Mouse (Mus musculus) kidney, postnatal 0 days (tissue): ENCODE measurements around the gene Vmn1r163. TPM values are rescaled to one million over a fixed set of nuclear protein-coding genes. Genes with fewer than 3 reads are reported as not detected.
"Not testable (repeated sequence)": the region's sequence is repeated elsewhere in the genome, so short reads cannot be mapped to it uniquely, and the experiment has no call there.

Source experiments
- ATAC-seq: fragments of 200-750 bp; cut with Nextera tagmentation; replicated peaks from 2 replicates; pipeline ENCODE4 v1.8.0; 2017; ENCODE audit warnings: low read depth, moderate number of reproducible peaks, moderate TSS enrichment, moderate library complexity; ENCODE audit not compliant: low FRiP score
- DNase-seq: peaks from one replicate; pipeline ENCODE4 v3.0.0-alpha.2; 2016; ENCODE audit warnings: low spot score
- H3K27ac ChIP-seq: fragments of 300-500 bp; sonication (generic); 2 replicates; pipeline ENCODE4 v1.5.1; 2014; ENCODE audit warnings: mild to moderate bottlenecking
- H3K27me3 ChIP-seq: fragments of 300-500 bp; sonication (generic); 2 replicates; pipeline ENCODE4 v1.6.1; 2014; ENCODE audit warnings: low read length, mixed read lengths; ENCODE audit not compliant: insufficient read depth
- H3K36me3 ChIP-seq: fragments of 300-500 bp; sonication (generic); 2 replicates; pipeline ENCODE4 v1.6.1; 2014; ENCODE audit warnings: low read length, mixed read lengths; ENCODE audit not compliant: insufficient read depth
- H3K4me1 ChIP-seq: fragments of 300-500 bp; sonication (generic); replicated peaks from 2 replicates; pipeline ENCODE4 v1.6.1; 2014; ENCODE audit warnings: antibody characterized with exemption, low read length, mixed read lengths; ENCODE audit not compliant: insufficient read depth
- H3K4me2 ChIP-seq: fragments of 300-500 bp; sonication (generic); 2 replicates; pipeline ENCODE4 v1.6.1; 2014; ENCODE audit warnings: mild to moderate bottlenecking, low read length, moderate library complexity, mixed read lengths
- H3K4me3 ChIP-seq: fragments of 300-500 bp; sonication (generic); replicated peaks from 2 replicates; pipeline ENCODE4 v1.5.1; 2014; ENCODE audit warnings: low read depth, low read length
- H3K9ac ChIP-seq: fragments of 300-500 bp; sonication (generic); 2 replicates; pipeline ENCODE4 v1.6.1; 2014; ENCODE audit warnings: low read depth, low read length
- H3K9me3 ChIP-seq: fragments of 300-500 bp; sonication (generic); replicated peaks from 2 replicates; pipeline ENCODE4 v1.6.1; 2016; ENCODE audit warnings: low read length, inconsistent platforms, mixed read lengths
- WGBS: fragments of 180-500 bp; shearing (Covaris S2); extraction: QIAGEN DNeasy Blood & Tissue Kit; methylation state at CpG from one replicate; pipeline ENCODE4 v1.1.7; 2014; 5-methylcytosine and 5-hydroxymethylcytosine counted together
- polyA plus RNA-seq: library from polyadenylated mRNA; unstranded; fragments of >200 nt; fragmentation: Nextera tagmentation; extraction: Ambion mirVana; gene quantifications from 2 replicates; pipeline ENCODE4 v1.2.1, GENCODE M21; 2015

The Vmn1r163 gene
- not detected in 2 replicates for polyA plus RNA-seq

GRCm38 (mm10) chr7:23055240-23055639 is at the start of gene Vmn1r163:
Gene Vmn1r163, plus strand, starts transcription at chr7:23055540.
- not testable (repeated sequence) for H3K9ac ChIP-seq, H3K27ac ChIP-seq, H3K36me3 ChIP-seq, H3K9me3 ChIP-seq, H3K4me2 ChIP-seq, H3K4me1 ChIP-seq, H3K4me3 ChIP-seq, DNase-seq, ATAC-seq, H3K27me3 ChIP-seq
- no CpG with 5 or more reads among the region's 1 CpGs for WGBS

DNA sequence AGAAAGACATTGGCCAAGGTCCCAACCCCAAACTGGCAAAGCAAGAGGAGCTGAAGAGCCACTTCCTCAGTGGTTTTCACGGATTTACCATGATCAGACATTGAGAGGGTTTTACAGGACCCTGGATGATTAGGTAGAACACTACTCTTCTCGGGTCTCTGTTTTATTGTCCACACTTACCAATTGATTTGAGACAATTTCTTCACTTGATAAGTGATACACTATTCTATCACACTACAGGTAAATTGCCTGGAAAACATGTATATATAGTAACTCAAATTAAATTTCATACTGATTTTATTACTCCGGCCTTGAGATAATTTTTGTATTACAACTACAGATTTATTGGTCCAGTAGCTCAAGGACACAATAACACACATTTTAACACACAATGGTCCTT is 35.5 kb upstream of the Vmn1r163 start, which contains the start of gene Gm4216:
Gm4216 (minus strand) TSS at position 101 of the 400 bp plus-strand sequence.
- not testable (repeated sequence) for DNase-seq, ATAC-seq, H3K27me3 ChIP-seq, H3K4me2 ChIP-seq, H3K9ac ChIP-seq, H3K4me1 ChIP-seq, H3K4me3 ChIP-seq, H3K36me3 ChIP-seq, H3K27ac ChIP-seq, H3K9me3 ChIP-seq
- WGBS: no CpG with 5 or more reads among the region's 3 CpGs

- not testable (repeated sequence) for DNase-seq, H3K27me3 ChIP-seq, H3K27ac ChIP-seq, H3K9me3 ChIP-seq, H3K9ac ChIP-seq, H3K4me3 ChIP-seq, H3K4me1 ChIP-seq, H3K36me3 ChIP-seq, ATAC-seq, H3K4me2 ChIP-seq
- no CpG with 5 or more reads among the region's 1 CpGs for WGBS
Measured at GRCm38 (mm10) chr7:23067356-23067755, 12.0 kb downstream of the Vmn1r163 start, which contains the start of gene Gm8720. Gene Gm8720, minus strand, starts transcription at chr7:23067456.

Other genes starting within 250 kb of the Vmn1r163 start
- not detected in 2 replicates for gene Vmn1r159, start 211.9 kb upstream of the Vmn1r163 start, polyA plus RNA-seq
- gene Vmn1r160, start 184.3 kb upstream of the Vmn1r163 start, polyA plus RNA-seq: not detected in 2 replicates
- not detected in 2 replicates for gene Gm4214, start 70.9 kb upstream of the Vmn1r163 start, polyA plus RNA-seq
- not detected in 2 replicates for gene Gm4216, start 35.6 kb upstream of the Vmn1r163 start, polyA plus RNA-seq
- gene Gm8720, start 11.9 kb downstream of the Vmn1r163 start, polyA plus RNA-seq: not detected in 2 replicates
- gene Gm10662, start 88.9 kb downstream of the Vmn1r163 start, polyA plus RNA-seq: not detected in 2 replicates
- gene Vmn1r165, start 161.8 kb downstream of the Vmn1r163 start, polyA plus RNA-seq: not detected in 2 replicates
- not detected in 2 replicates for gene Vmn1r166, start 196.1 kb downstream of the Vmn1r163 start, polyA plus RNA-seq
- not detected in 2 replicates for gene Gm6902, start 223.4 kb downstream of the Vmn1r163 start, polyA plus RNA-seq
- gene Nlrp4e, start 245.7 kb downstream of the Vmn1r163 start, polyA plus RNA-seq: not detected in 2 replicates